Mouse (Mus musculus): Measurements from ENCODE around the gene Rbfox3.

DNA sequence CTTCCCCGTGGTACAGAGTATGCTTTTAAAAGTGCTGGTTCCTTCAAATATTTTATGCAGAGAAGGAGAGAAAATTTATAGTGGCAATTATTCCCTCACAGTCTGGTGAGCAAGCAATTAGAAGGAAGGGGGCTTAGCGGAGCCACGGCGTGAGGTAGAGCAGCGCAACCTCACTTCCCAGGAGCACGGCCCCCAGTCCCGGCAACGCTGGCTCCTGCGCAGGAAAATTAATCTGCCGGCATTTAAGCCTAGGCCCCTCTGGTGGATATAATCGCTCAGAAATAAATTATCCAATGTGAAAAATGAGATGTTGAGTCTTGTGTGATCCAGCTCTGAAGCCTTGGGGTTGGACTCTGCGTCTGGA lies 422.5 kb downstream of the Rbfox3 start:
- TF ChIP-seq CTCF (conservative IDR thresholded peaks at IDR 0.05; ENCODE audit: low read length), result no peak
- no peak for TF ChIP-seq POU5F1 (IDR thresholded peaks at IDR 0.05; ENCODE audit: borderline replicate concordance, low read length)
- TF ChIP-seq NANOG (IDR thresholded peaks at IDR 0.05; ENCODE audit: borderline replicate concordance, low read length), result no peak
